Mouse (Mus musculus): ENCODE data around the gene 4933407L21Rik. TPM values are rescaled to one million over a fixed set of nuclear protein-coding genes. Genes with fewer than 3 reads are reported as not detected.

The 4933407L21Rik gene
- total RNA-seq, 2 experiments from 2014 or later: not detected

GRCm38 (mm10) chr1:85913078-85913755 lies 15.1 kb upstream of the 4933407L21Rik start:
- intact Hi-C loops (cut with DNase I): no loop called here
- DNase-seq: no peak

DNA sequence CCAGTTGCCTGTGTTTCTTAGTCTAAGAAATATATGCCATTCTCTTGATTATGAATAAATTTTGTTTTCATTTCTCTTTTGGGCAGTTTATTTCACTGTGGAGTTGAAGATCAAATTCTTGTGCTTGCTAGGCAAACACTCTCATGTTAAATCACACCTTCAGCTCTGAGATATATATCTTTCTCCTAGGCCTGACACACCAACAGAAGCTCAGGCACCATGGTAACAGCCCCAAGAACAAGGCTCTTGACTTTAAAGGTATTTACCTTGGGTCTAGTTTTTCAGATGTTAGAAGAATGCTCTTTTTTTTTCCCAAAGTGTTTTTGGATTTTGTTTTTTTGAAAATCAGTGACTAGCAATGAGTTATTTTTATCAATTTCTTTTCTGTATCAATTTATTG lies 12.4 kb upstream of the 4933407L21Rik start:
- DNase-seq: no peak
- intact Hi-C loops (cut with DNase I): no loop called here

DNA sequence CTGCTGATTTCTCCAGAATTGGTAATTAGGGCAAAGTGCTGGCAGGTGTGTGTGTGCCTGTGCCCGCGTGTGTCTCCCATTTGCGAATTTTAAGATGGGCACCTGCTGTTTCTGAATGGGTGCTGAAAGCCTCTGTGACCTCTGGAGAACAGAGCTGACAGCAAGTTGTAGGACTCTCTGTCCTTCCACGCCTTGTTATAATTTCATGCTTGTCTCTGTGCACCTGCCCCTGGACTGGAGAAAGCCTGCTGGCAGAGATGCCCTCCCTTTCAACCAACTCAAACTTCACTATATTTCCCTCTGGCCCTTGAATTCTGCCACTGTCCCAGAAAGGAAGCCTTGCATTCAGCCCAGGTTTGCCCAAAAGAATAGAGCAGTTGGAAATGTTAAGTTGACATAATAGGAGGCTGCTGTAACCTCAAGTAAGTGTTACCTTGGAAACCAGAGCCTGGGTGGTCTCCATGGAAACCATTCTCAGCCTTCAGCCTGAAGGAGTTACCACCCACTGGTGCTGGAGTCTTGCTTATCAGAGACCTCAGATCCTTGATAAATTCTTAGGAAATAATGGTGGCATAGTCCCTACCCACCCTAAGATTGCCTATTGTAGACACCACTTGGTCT lies 11.3 kb upstream of the 4933407L21Rik start:
- DNase-seq: no peak
- intact Hi-C loops (cut with DNase I): no loop called here

DNA sequence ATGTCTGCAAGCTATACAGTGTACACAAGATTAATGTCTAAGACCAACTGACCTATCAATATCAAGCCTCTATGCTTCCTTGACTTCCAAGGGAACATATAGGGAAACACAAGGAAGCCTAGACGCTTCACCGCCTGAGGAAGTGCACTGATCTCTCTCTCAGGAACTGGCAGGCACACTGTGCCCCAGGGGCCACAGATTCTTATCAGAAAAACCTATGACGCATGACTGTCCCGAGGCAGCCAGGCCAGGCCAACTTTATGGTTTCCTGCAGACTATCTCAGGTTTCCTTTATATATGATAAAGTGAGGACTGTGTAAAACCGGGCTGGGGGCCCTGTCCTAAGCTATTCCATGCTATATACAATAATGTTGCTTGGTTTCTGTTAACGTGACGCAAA lies 8.7 kb upstream of the 4933407L21Rik start:
- intact Hi-C loops (cut with DNase I): no loop called here
- DNase-seq: no peak

DNA sequence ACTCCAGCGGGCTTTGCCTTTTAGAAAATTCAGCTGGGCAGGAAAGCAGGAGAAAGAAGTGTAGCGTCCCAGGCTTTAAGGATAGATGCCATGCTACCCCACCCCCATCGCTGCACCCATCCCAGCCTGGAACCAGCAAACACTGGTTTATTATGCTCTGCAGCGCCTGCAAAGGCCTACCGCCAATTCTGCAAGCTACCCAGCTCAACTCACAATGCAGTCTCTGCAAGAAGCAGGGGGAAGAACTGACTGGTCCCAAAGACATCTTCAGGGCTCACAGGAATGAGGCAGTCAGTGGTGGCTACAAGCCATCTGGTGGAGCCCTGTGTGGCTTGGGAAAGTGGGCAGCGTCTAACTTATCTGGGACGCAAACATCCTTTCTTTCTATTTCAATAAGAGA lies 6.6 kb upstream of the 4933407L21Rik start:
- no peak for DNase-seq
- intact Hi-C loops (cut with DNase I): no loop called here

DNA sequence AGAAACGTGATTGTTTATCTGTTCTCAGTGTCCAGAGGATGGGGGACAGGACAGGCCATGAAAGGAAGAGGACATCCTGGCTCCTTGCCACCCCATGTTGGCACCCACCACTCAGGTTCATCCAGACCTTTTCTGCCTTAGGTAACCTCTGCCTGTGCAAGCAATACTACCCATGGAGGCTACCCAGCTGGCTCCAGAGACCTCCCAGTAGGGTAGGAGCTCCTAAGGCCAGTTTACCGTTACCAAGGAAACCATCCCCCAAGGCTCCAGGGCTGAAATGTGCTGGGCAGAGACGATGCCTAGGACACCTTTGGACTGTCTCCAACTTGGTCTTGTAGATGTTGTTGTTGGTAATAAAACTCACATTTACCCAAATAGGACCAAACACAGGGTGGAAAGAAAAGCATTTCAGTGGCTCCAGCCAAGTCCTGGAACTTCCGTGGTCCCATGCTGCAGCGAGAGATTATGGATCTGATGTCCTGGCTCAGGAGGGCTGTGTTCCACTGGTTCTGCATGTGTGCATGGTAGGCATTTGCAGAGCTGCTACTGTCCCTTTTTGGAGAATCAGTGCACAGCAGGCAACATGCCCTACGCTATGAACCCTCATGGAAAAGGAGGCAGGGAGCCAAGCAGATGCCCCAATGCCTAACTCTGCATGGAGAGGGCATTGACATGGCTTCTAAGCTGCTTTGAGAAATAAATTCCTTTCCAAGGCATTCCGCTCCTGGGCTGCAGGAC lies 6.0 kb upstream of the 4933407L21Rik start:
- no peak for DNase-seq
- intact Hi-C loops (cut with DNase I): no loop called here

- DNase-seq: no peak
- intact Hi-C loops (cut with DNase I): no loop called here
These were observed 5.4 kb upstream of the 4933407L21Rik start for GRCm38 (mm10) chr1:85922865-85923211.

- DNase-seq: no peak
- intact Hi-C loops (cut with DNase I): no loop called here
These were observed 3.1 kb upstream of the 4933407L21Rik start for GRCm38 (mm10) chr1:85925183-85925582.

- intact Hi-C loops (cut with DNase I): no loop called here
- DNase-seq: no peak
These were observed 394 bp downstream of the 4933407L21Rik start for GRCm38 (mm10) chr1:85928688-85929065.

GRCm38 (mm10) chr1:85929406-85929805 lies 1.1 kb downstream of the 4933407L21Rik start:
- no peak for DNase-seq
- intact Hi-C loops (cut with DNase I): no loop called here

GRCm38 (mm10) chr1:85931170-85931569 lies 2.9 kb downstream of the 4933407L21Rik start:
- DNase-seq: no peak
- intact Hi-C loops (cut with DNase I): no loop called here

GRCm38 (mm10) chr1:85933226-85933625 lies 4.9 kb downstream of the 4933407L21Rik start:
- intact Hi-C loops (cut with DNase I): no loop called here
- no peak for DNase-seq

GRCm38 (mm10) chr1:85933631-85934465 lies 5.6 kb downstream of the 4933407L21Rik start:
- intact Hi-C loops (cut with DNase I): loop anchor here (2.0 kb wide), 2 partner anchors 39 to 81 kb away; partner anchors contain the start of gene Itm2c
- no peak for DNase-seq

DNA sequence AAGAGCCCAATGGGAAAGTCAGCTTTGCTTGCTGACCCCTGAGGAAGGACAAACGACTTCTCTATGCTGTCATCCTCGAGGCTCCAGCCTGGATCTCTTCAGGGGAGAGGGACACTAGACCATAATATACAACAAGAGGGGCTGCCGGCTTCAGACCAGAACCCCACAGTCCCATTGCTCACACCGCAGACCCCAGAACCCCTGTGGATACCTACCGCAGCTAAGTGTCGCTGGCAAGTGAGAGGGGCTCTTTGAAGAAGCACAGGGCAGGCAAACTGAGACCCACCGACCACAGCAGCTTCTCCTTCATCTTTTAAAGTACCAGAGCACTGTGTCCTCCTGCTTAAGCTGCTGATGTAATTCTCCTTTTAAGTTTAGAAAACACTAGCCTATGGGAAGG lies 6.3 kb downstream of the 4933407L21Rik start:
- intact Hi-C loops (cut with DNase I): loop anchor here (2.0 kb wide), 2 partner anchors 40 to 82 kb away; partner anchors contain the start of gene Itm2c
- DNase-seq: no peak

GRCm38 (mm10) chr1:85935148-85935852 lies 7.0 kb downstream of the 4933407L21Rik start:
- peak; percentile 61 to 75 for DNase-seq
- intact Hi-C loops (cut with DNase I): loop anchor here (2.0 kb wide), 2 partner anchors 40 to 82 kb away; partner anchors contain the start of gene Itm2c

DNA sequence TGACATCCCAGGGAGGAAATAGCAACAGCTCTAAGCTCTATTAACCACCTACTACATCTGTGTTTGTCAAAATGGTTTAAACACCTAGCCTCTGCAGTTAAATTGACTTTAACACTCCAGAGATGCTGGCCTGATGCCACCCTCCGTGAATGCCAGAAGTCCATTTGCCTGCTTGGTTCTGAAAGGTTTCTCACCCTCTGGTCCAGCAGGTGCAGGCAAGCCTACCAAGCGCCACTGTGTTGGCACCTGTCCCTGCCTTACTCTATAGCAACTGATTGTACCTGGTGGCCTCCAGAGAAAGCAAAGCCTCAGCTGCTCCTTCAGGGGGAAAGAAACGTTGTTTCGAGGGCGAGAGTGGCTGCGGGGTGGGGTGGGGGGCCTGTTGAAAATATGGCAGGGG lies 8.0 kb downstream of the 4933407L21Rik start:
- intact Hi-C loops (cut with DNase I): loop anchor here (1.0 kb wide), 1 partner anchor 71 kb away; no protein-coding TSS in a partner anchor
- DNase-seq: no peak

- intact Hi-C loops (cut with DNase I): no loop called here
- DNase-seq: no peak
These were observed 9.0 kb downstream of the 4933407L21Rik start for GRCm38 (mm10) chr1:85937323-85937722.

DNA sequence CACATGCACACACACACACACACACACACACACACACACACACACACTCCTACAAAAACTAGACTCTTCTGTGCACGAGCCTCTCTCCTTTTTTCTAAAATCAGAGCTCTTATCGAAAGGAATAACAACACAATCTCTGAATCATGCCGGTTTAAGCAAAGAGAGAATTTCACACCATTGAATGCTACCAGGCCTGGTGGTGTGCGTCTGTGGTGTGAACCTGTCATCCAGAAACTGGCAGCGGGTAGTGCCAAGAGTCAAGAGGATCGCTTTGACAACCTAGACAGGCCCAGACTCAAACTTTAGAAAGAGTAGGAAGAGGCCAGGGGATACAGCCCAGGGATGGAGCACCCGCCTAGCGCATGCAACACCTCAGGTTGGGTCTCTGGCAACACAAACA lies 14.0 kb downstream of the 4933407L21Rik start:
- no peak for DNase-seq
- intact Hi-C loops (cut with DNase I): no loop called here

DNA sequence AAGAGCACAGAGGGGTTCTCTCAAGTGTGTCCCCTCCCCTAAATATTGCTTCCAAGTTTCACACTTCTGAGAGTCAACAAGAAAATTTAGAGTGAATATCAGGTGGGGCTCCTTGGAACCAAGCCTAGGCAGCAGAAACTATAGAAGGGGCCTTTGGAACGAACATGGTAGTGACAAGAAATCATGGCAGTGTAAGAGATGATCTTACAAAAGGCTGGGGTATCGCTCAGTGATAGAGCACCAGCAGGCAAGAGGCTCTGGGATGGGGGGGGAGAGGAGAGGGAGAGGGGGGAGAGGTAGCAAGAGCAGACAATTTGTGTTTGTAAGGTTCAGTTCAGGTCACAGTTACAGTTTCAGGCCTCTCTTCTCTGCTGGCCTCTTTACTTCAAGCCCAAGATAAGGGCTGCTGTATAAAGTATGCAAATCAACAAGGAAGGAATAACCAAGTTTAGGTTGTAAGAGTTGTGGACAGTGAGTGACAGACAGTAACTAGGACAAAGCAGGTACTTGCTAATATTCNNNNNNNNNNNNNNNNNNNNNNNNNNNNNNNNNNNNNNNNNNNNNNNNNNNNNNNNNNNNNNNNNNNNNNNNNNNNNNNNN lies 20.9 kb downstream of the 4933407L21Rik start:
- DNase-seq: no peak
- intact Hi-C loops (cut with DNase I): no loop called here

GRCm38 (mm10) chr1:85955150-85955549 lies 26.9 kb downstream of the 4933407L21Rik start:
- no peak for DNase-seq
- intact Hi-C loops (cut with DNase I): no loop called here
